Mouse (Mus musculus): Measurements from ENCODE around the gene Emc6.

Gene Emc6

DNA sequence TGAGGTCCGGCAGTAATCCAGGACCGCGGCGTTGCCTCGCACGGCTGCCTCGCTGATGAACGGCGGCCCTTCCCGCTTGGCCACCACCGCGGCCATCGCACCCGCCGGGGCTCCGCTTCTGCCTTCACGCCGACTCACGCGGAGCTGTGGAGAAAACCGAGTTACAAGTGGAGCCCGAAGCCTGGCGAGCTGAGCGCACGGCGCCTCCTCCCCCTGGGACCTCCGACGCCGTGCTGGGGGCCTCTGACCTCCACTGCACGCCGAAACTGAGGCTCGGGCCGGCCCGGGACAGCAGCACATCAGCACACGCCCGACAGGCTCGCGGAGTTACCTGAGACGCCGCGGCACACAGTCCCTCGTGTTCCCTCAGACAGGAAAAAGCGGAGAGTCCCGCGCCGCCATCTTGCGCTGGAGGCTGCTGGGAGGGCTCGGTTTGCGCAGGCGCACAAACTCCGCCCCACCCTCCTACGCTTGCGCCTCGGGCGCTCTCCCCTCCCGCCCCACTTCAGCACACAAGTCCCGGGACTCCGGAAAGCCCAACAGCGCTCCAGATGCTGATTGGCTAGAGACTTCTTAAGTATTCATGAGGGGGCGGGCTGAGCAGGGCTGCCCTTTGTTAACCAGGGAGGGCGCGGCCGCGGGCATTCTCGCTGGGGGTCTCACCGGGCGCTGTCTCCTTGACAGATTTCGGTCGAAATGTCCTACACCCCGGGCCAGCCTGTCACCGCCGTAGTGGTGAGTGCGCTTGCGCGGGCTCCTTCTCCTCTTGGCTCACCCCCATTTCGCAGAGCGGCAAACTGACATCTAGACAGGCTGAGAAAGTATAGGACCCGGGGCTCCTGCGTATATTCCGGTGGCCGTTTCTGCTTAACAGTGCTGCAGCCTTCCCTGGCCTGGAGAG is at the start of gene Emc6, which contains the start of gene Tax1bp3:
Gene Emc6, minus strand, starts transcription at position 430 of the 901 bp plus-strand sequence.
Gene Tax1bp3, plus strand, starts transcription at position 476 of the 901 bp plus-strand sequence.
- DNase-seq (ENCODE audit: low read depth), result peak; percentile 99

DNA sequence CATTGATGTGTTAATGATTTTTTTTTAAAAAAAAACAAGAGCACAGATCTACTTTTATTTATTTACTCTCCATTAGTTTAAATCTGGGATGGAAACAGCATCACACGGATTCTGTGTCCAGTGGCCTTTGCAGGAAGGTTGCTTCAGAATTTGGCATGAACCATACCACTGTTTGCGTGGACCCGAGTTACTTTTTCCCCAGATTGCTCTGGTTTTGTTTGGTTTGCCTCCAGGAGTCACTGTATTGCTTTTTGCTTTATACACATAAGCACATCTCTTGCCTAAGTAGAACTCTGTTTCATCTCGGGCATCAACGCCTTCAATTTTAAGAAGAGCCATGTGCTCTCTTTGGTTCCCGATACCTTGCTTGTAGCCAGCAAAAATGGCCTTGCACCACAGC is 49.0 kb upstream of the Emc6 start:
- DNase-seq (ENCODE audit: low read depth), result no peak

DNA sequence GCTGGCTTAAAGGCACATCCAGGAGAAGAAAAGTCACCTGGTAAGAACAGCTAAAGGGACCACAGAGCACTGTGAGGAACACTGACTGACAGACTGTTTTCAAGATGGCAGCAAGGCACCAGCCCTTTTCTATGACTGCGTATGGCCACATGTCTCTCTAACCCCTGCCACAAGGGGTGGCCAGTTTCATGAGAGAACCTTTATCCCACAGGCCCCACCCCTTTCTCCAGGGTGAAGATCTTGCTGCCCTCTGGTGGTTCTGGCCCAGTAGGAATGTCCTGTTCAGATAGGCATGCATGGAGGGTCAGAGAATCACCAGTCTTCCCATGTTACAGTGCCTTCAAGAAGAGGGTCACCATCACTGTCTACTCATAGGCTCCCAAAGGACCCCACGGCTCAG is 47.1 kb upstream of the Emc6 start:
- DNase-seq (ENCODE audit: low read depth), result peak; percentile 72

DNA sequence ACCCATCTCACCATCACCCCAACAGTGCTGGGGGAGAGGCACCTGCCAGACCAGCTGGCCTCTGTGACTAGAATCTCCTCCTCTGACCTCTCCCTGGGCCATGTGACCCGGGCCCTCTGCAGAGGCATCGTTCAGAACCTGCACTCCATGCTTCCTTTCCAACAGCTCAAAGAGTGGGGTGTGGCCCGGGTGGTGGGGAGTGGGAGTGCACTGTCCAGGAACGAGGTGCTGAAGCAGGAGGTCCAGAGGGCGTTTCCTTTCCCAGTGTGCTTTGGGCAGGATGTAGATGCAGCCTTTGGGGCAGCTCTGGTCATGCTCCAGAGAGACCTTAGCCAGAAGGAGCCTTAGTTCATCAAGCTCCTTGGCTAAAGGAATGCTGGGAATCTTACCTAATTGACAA is 46.0 kb upstream of the Emc6 start:
- no peak for DNase-seq (ENCODE audit: low read depth)

DNA sequence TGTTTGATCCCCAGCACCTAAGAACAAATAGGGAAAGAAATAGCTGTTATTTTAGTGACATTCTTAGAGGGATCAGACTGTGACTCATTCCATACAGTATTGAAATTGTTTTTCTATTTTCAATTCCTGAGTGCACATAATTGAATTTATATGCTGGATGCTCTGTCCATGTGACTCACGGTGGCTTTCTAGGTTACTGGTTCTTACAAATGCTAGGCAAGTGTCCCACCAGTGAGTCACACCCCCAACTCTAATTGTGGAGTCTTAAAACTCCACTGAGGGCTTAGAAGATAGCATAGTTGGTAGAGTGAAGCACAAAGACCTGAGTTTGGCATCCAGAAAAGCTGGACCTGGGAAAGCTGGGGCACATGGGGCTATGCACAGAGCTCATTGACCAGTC is 43.8 kb upstream of the Emc6 start:
- DNase-seq (ENCODE audit: low read depth), result no peak

DNA sequence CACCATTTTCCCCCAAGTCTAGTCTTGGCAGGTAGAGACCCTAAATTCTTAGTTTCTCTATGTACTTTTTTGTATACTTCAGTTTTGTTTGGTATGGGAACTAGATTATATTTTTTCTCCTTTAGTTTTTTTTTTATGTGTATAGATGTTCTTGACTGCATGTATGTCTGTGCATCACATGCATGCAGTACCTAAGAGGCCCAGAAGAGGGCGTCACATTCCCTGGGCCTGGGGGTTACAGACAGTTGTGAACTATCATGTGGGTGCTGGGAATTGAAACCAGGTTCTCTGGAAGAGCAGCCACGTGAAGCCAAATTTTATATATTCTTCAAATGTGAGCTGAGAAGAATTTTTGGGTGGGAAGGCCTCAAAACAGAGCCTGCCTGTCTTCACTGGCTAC is 42.8 kb upstream of the Emc6 start:
- no peak for DNase-seq (ENCODE audit: low read depth)

DNA sequence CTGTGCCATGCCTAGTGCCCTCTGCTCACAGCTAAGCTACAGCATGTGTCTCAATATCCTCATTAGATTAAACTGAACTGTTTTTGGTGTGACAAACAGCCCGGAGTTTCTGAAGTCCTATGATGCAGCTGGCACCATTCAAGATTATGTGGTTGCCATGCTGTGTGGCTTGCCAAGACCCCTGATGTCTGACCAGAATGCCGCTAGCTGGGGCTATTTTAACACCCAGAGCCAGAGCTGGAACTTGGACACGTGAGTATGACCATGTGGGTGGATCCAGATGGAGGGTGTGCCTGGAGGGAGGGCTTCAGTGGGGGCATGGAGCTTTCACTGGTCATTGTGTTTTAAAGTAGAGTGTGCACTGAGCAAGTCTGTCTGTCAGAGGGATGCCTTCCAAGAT is 37.1 kb upstream of the Emc6 start:
- no peak for DNase-seq (ENCODE audit: low read depth)

DNA sequence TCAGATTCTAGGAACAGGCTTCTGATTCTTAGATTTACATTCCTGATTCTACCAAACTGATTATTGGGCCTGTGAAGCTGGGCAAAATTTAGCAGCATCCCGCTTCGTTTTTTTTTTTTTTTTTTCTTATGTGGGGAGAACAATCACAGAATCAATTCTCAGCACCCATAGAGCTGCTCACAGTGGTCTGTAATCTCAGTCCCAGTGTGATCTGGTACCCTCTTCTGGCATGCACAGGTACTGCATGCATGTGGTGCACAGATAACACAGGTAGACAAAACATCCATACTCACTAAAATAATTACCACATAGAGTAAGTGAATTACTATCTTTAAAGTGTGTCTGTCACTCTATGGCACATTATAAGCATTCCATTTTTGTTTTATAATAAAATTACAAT is 30.8 kb upstream of the Emc6 start:
- no peak for DNase-seq (ENCODE audit: low read depth)

DNA sequence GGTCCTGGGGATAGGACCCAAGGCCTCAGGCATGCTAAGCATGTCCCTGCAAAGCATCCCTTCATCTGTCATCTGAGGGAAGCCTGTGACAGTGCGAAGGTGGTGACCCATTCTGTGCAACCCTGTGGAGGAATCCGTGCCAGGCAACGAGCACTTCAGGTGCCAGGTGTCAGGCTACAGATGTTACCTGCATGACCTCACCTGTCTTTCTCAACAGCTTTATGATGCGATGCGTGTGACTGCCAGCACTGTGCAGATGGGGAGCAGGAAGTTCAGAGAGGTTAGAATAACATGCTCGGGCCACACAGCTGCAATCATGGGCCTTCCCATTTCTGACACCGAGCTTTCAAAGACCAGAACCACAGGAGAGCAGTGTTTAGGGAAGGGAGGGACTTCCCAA is 28.4 kb upstream of the Emc6 start:
- DNase-seq (ENCODE audit: low read depth), result no peak

DNA sequence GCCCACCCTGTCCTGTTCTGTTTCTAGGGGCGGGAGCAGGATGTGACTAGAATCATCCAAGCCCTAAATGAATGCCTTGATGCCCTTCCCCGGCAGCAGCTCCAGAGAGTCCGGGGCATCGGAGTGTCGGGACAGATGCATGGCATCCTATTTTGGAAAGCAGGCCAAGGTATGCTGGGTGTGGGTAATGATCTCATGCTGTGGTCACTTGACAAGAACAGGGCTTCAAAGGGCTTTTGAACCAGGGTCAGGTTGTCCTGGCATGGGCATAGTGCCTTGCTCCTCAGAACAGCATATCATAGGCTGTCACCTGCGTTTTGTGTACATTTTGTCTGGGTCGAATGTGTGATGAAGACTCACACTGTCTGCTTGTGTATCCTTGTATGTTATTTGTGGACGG is 27.1 kb upstream of the Emc6 start:
- DNase-seq (ENCODE audit: low read depth), result no peak

DNA sequence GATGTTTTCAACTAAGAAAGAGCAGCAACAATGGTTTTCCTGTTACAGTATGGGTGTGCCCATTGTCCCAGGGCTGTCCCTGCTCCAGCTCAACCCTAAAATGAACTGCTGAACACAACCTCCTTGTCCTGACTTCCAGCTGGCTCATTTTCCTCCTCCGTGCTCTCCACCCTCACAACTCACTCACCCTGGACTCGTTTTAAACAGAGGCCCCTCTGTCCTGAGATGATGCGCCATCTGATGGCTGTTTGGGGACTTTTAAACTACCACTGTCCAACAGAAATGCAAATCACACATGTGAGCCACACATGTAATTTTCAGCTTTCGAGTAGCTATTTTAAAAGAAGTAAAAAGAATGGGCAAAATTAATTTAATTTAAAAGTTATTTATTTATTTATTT is 24.8 kb upstream of the Emc6 start:
- DNase-seq (ENCODE audit: low read depth), result peak; percentile 49

DNA sequence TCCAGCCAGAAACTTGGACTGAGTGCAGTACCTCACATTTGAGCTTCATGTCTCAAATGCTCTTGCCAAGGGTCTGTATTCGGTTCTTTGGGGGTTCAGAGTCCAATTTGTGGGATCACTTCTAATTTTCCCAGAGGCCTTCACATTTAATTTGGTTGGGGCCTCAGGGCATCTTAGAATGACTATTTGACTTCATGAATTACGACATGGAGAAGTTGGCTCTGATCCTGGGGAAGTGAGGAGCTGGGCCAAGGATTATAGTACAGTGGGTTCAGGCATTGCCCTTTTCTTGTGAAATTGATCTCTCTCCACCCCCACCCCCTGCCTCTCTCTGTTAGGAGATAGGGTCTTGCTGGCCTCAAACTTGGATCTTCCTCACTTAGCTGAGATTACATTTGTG is 24.2 kb upstream of the Emc6 start:
- DNase-seq (ENCODE audit: low read depth), result no peak

DNA sequence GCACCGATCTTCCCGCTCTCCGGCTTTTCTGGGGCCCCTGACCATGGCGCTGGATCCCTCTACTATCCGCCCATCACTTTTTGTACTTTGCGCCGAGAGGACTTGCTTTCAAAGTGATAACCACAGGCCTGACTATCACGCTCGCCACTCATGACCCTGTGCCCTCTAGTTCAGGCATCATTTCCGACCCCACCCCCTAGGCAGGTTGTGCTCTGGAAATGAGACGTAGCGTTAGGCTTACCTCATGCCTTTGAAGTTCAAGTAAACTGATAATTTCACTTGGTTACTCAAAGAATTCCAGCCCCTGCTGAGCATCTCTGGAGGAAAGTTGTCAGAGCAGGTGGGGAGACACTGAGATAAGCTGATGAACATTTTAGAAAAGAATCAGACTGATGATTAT is 23.0 kb upstream of the Emc6 start:
- DNase-seq (ENCODE audit: low read depth), result peak; percentile 66

DNA sequence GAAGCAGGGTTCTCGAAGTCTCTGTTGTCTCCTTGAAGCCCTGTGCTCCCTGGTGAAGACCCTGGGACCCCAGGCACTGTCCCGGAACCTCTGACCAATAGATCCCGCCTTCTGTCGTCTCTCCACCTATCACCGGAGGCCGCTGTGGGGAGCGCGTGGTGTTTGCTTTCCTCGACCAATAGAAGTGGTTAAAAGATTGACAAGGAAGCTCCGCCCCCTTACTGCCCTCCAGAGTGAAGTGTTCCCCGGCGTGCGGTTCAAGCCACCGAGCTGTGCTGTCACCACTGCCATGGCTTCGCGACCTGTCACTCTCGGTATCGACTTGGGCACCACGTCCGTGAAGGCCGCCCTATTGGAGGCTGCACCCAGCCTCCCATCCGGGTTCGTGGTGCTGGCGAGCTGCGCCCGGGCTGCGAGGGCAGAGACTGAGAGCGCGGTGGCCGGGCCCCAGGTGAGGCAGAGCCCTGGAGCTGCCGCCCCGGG is 22.4 kb upstream of the Emc6 start, which contains the start of gene Shpk:
Gene Shpk, plus strand, starts transcription at position 231 of the 483 bp plus-strand sequence.
- DNase-seq (ENCODE audit: low read depth), result peak; percentile 96

DNA sequence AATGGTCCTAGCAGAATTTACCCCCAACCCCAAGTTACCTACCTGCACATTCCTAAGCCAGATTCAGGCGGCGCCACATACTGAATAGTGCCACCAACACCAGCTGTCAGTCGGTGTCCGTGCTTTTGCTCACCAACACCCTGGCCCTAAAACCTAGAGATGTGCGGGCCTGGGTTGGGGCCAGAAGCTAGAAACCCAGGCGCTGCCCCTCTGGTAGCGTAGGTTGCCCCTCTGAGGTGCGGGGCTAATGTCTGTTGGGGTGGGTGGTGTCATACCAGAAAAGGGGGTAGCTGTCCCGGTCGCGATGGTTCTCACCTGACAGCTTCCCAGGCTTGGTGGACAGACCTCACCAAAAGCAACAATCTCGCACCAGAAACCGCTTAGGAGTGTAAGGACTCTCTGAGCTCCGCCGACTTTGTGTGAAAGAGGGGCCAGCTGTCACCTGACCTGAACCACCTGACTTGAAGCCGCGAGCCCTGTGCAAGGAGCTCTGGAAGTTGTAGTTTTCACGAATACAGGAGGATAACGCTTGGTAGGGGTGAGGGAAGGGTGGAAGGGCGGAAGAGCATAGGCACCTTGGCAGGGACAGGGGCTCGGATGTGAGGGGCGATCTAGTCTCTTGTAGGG is 21.9 kb upstream of the Emc6 start, which contains the start of gene Ctns:
Gene Ctns, minus strand, starts transcription at position 440 of the 627 bp plus-strand sequence.
- DNase-seq (ENCODE audit: low read depth), result peak; percentile 96

DNA sequence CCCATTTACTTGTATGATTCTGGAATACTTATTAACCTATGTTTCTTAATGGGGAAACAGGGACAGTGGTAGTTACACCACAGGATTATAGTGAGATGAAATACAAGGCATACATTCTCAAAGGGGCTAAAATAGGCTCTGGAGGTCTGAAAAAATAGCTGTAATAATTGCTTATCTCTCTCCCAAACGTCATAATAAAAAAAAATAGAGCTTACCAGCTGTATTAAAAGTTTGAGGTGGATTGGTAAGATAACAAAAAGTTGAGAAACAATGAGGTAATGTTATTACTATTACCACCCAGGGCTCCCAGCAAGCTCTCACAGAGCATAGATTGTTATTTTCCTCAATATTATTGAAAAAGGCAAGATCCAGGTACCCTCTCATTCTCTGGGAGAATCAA is 21.4 kb upstream of the Emc6 start:
- no peak for DNase-seq (ENCODE audit: low read depth)

DNA sequence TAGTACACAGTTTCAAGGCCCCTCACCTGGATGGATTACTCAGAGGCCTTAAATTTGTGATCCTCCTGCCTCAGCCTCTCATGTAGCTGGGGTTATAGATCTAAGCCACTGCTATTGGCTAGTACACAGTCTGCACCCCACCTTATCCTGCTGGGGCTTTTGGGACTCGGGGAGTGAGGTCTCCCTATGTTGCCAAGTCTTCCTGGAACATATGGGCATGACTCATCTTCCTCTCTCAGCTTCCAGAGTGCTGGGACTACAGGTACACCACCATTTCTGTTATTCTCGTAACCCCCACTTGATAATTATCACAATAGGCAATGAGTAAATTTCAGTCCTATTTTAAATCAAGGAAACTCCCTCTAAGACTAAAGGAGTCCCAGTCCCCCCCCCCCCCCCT is 17.6 kb upstream of the Emc6 start:
- DNase-seq (ENCODE audit: low read depth), result no peak

DNA sequence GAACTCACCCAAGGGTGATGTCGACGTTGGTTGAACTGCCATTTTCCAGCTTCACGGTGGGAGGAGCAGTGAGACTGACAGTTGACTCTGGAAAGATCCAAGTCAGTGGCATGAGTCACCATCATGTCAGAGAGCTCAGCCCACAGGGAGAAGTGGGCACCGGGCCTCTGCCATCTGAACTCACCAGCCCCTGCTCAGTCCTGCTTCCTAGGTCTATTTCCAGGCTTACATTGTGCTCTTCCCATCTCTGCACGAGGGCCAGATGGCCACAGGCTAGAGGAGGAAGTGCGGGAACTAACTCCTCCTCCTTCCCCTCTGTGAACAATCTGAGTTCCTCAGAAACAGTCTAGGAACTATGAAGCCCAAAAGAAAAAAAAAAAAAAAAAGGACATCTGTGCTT is 16.2 kb upstream of the Emc6 start:
- DNase-seq (ENCODE audit: low read depth), result peak; percentile 57

DNA sequence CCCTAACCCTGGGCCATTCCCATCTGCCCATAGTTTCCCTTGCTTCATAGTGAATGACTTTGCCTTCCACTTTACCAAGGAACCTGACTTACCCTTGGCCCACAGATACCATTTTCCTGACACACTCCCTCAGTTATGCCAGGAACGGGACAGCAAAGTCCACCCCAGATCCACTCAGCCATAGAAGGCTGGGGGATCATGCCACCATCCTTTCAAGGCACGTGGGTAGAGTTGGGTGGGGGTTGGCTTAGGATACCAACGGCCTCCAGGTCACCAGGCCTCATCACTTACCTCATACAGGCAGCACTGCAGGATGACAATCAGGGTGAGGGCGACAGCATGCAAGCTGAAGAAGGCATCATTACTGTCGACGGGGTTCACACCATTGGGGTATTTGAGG is 10.4 kb upstream of the Emc6 start:
- no peak for DNase-seq (ENCODE audit: low read depth)

DNA sequence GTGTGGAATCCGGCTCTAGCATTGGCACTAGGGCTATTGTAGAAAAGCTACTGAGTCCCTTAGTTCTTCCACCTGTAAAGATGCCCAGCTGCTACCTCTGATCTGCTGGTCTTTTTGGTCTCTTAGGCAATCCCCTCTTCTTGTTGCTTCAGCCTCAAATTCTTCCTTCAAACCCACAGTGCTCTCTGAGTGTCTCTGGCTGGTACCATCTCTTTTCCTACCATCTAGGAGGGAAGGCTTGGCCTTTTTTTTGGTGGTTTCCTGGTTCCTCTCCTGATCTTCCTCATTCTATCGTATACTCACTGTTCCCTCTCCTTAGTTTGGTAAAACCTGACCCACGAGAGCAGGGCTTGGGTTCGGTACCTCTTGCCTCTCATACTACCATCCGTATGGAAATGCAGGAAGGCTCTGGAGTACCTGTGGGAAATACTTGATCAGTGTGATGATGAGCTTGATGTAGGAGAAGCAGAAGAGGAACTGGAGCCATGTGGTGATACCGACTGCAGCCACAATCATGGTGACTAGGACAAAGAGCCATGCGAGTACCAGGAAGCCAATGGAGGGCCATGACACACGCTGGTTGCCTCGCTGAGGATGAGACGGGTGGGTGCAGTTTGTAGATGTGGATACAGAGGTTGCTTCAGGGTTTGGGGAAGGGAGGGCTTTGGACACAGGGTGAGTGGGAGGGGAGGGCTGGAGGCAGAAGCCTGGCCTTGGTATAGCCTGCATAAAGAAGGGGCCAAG is 9.2 kb upstream of the Emc6 start:
- DNase-seq (ENCODE audit: low read depth), result no peak

DNA sequence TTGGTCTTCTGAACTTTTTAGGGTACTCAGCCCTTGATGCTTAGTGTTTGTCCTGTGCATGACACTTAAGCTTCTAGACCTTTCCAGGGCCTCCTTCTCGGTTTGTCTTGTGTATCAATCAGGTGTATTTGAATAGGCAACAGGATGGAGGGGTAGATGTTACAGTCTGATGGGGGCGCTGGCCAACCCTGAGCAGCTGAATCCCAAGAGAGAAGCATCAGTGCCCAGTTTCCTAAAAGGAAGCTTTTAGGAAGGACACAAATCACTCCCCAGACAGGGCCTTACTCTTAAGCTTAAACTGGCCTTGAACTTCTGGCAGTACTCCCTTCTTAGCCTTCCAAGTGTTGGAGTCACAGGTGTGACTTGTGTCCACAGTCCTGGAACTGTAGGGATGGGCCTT is 1.1 kb upstream of the Emc6 start:
- no peak for DNase-seq (ENCODE audit: low read depth)

DNA sequence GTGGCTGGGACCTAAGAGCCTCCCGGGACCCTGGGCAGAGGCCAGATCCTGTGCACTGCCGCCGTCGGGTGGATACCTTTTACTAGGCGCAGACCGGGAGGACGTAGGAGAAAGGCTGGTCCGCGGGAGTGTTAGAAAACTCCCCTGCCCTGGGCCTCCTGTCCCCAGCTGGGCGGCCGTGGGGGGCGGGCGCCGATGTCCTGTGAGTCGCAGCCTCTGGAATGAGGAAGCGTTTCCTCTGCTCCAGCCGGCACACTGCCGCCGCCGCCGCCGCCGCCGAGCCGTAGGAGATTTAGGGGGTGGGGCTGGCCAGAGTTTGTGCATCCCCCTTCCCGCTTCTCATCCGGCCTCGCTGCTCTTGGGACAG is 655 bp upstream of the Emc6 start:
- DNase-seq (ENCODE audit: low read depth), result no peak

DNA sequence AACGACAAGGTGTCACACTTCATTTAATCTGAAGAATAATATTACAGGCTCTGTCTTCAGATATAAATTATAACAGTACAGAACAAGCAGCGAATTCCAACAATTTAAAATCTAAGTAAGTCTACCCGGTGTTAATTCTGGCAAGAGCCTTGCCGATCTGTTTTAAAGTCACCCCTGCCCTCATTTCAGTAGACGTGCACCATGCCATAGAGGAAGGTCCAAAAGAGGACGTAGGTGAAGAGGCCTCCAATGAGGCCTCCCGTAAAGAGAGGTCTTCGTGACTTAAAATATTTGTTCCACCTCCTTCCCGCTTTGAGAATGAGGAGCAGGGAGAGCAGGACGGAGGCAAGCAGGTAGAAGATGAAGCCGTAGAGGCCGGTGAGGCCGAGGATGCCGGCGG is 651 bp downstream of the Emc6 start:
- peak; percentile 43 for DNase-seq (ENCODE audit: low read depth)
